In genomic region chr11:107275902-107276301, GRCm38 (mm10) we compare ENCODE assay signal across 9 mouse cellular contexts.
A peak's percentile ranks its signal among the peaks of the same experiment; 100 is the strongest.
DNase-seq lines count a peak whose midpoint lies in the region; ATAC-seq and TF ChIP-seq lines count a peak whose summit lies in the region.
"Had no signal": no experiment of that assay in that cellular context is flagged by ENCODE, and none has a peak within 500 bp of the region (broad histone marks: within the 10 kb centered on the region; RNA-seq: fewer than 3 reads in every experiment).

No protein-coding gene starts in this region.

- no peaks in the 10 kb centered on the region for H3K36me3 ChIP-seq in forebrain, embryonic 12.5 days (replicated peaks)
- H3K36me3 ChIP-seq in hindbrain, embryonic 16.5 days (ENCODE audit: control insufficient read depth, insufficient read depth, low read length), result no peaks in the 10 kb centered on the region
- no peaks in the 10 kb centered on the region for H3K36me3 ChIP-seq in limb, embryonic 14.5 days (ENCODE audit: control insufficient read depth, insufficient read depth, low read length)
- no peaks in the 10 kb centered on the region for H3K36me3 ChIP-seq in midbrain, postnatal 0 days (ENCODE audit: insufficient read depth, low read length)
- H3K36me3 ChIP-seq: lung, embryonic 15.5 days had no signal

- H3K27me3 ChIP-seq in forebrain, embryonic 12.5 days, result no peaks in the 10 kb centered on the region
- H3K27me3 ChIP-seq in hindbrain, embryonic 16.5 days (replicated peaks; ENCODE audit: control insufficient read depth, insufficient read depth, low read length), result no peaks in the 10 kb centered on the region
- H3K27me3 ChIP-seq in limb, embryonic 14.5 days (ENCODE audit: control insufficient read depth, insufficient read depth, low read length), result no peaks in the 10 kb centered on the region
- H3K27me3 ChIP-seq in midbrain, postnatal 0 days (ENCODE audit: insufficient read depth, low read length), result no peaks in the 10 kb centered on the region
- H3K27me3 ChIP-seq: lung, embryonic 15.5 days had no signal

- peak; percentile 82 for TF ChIP-seq CTCF in midbrain, postnatal 0 days (IDR thresholded peaks at IDR 0.05)

- WGBS in forebrain, embryonic 12.5 days, result 29% methylated on average over 6 of the region's 6 CpGs
- 16% methylated on average over 6 of the region's 6 CpGs for WGBS in hindbrain, embryonic 16.5 days
- WGBS in limb, embryonic 14.5 days, result 39% methylated on average over 6 of the region's 6 CpGs
- 17% methylated on average over 6 of the region's 6 CpGs for WGBS in midbrain, postnatal 0 days

- ATAC-seq in forebrain, embryonic 12.5 days (ENCODE audit: low FRiP score), result 0 out of 2 replicates have a peak, but pooled peaks have one; percentile 44
- ATAC-seq in hindbrain, embryonic 16.5 days, result peak; percentile 60; the same call in 1 of the 2 replicates
- ATAC-seq in limb, embryonic 14.5 days (ENCODE audit: low FRiP score, low read depth), result no peak
- ATAC-seq in midbrain, postnatal 0 days (ENCODE audit: low FRiP score), result no peak
- no peak for ATAC-seq in activated CD4-positive, CD25-positive, alpha-beta regulatory T cell, adult 4 months

- no peak overlapping the region for H3K4me3 ChIP-seq in forebrain, embryonic 12.5 days (replicated peaks)
- H3K4me3 ChIP-seq in hindbrain, embryonic 16.5 days (ENCODE audit: low read length), result no peak overlapping the region
- no peak overlapping the region for H3K4me3 ChIP-seq in limb, embryonic 14.5 days (replicated peaks; ENCODE audit: low read length)
- no peak overlapping the region for H3K4me3 ChIP-seq in midbrain, postnatal 0 days (ENCODE audit: low read depth, low read length)
- H3K4me3 ChIP-seq: lung, embryonic 15.5 days had no signal

- peak; percentile 50 for DNase-seq in urinary bladder, postnatal 14 days (ENCODE audit: low spot score)
- no peak for DNase-seq in urinary bladder, adult 2 months (ENCODE audit: low spot score)
- DNase-seq in c-Kit-positive CD71-negative TER-119-negative erythroid progenitor cells, embryonic 14.5 days (ENCODE audit: low read depth), result peak; percentile 14
- DNase-seq in limb, embryonic 14.5 days (ENCODE audit: low spot score), result peak; percentile 46
- peak; percentile 71 for DNase-seq in midbrain, postnatal 0 days (ENCODE audit: low spot score)

- no peak for TF ChIP-seq POLR2A in limb, embryonic 14.5 days (IDR thresholded peaks at IDR 0.05; ENCODE audit: borderline replicate concordance, extremely low read depth, insufficient read depth, insufficient read length)

- no peak overlapping the region for H3K9ac ChIP-seq in forebrain, embryonic 12.5 days
- no peak overlapping the region for H3K9ac ChIP-seq in hindbrain, embryonic 16.5 days (ENCODE audit: low read depth, low read length)
- no peak overlapping the region for H3K9ac ChIP-seq in limb, embryonic 14.5 days (ENCODE audit: low read depth, low read length, severe bottlenecking)
- no peak overlapping the region for H3K9ac ChIP-seq in midbrain, postnatal 0 days (replicated peaks; ENCODE audit: low read length, poor library complexity, severe bottlenecking)
- H3K9ac ChIP-seq: lung, embryonic 15.5 days had no signal

- H3K4me2 ChIP-seq in forebrain, embryonic 12.5 days, result no peak overlapping the region
- no peak overlapping the region for H3K4me2 ChIP-seq in hindbrain, embryonic 16.5 days (ENCODE audit: low read length)
- no peak overlapping the region for H3K4me2 ChIP-seq in limb, embryonic 14.5 days (replicated peaks; ENCODE audit: low read depth, low read length, severe bottlenecking)
- no peak overlapping the region for H3K4me2 ChIP-seq in midbrain, postnatal 0 days (ENCODE audit: low read depth, low read length, poor library complexity, severe bottlenecking)
- H3K4me2 ChIP-seq: lung, embryonic 15.5 days had no signal

- no peaks in the 10 kb centered on the region for H3K9me3 ChIP-seq in forebrain, embryonic 12.5 days
- H3K9me3 ChIP-seq in hindbrain, embryonic 16.5 days (ENCODE audit: control insufficient read depth, low read length), result no peaks in the 10 kb centered on the region
- no peaks in the 10 kb centered on the region for H3K9me3 ChIP-seq in limb, embryonic 14.5 days (ENCODE audit: control insufficient read depth, low read length)
- no peaks in the 10 kb centered on the region for H3K9me3 ChIP-seq in midbrain, postnatal 0 days (ENCODE audit: low read length)
- H3K9me3 ChIP-seq: lung, embryonic 15.5 days had no signal

- H3K4me1 ChIP-seq in forebrain, embryonic 12.5 days, result peaks cover 33% of the 10 kb centered on the region
- H3K4me1 ChIP-seq in hindbrain, embryonic 16.5 days (ENCODE audit: control insufficient read depth, insufficient read depth, low read depth, low read length), result peaks cover 8% of the 10 kb centered on the region
- no peaks in the 10 kb centered on the region; the same call in 1 of the 2 replicates for H3K4me1 ChIP-seq in limb, embryonic 14.5 days (ENCODE audit: control insufficient read depth, insufficient read depth, low read length)
- peaks cover 6% of the 10 kb centered on the region; the same call in 1 of the 2 replicates for H3K4me1 ChIP-seq in midbrain, postnatal 0 days (ENCODE audit: insufficient read depth, low read length)

- H3K27ac ChIP-seq in forebrain, embryonic 12.5 days, result no peak overlapping the region
- no peak overlapping the region for H3K27ac ChIP-seq in hindbrain, embryonic 16.5 days (ENCODE audit: low read depth, low read length)
- H3K27ac ChIP-seq in limb, embryonic 14.5 days (replicated peaks; ENCODE audit: low read depth, low read length), result no peak overlapping the region
- no peak overlapping the region for H3K27ac ChIP-seq in midbrain, postnatal 0 days (ENCODE audit: low read depth, low read length)
- H3K27ac ChIP-seq: lung, embryonic 15.5 days had no signal

Comparison
In these comparisons a context has a peak if more than half of its experiments do, and no peak if none do; other contexts are left out.
1. ATAC-seq: peak in forebrain, embryonic 12.5 days (single experiment) and hindbrain, embryonic 16.5 days (single experiment); none in limb, embryonic 14.5 days (single experiment), midbrain, postnatal 0 days (single experiment) and activated CD4-positive, CD25-positive, alpha-beta regulatory T cell, adult 4 months (single experiment).